Mouse (Mus musculus) midbrain, embryonic 14.5 days (tissue): ENCODE data around the gene Homer1. TPM values are rescaled to one million over a fixed set of nuclear protein-coding genes. Genes with fewer than 3 reads are reported as not detected.

Experiments
- ATAC-seq: fragments of 200-750 bp; cut with Nextera tagmentation; 2 replicates; pipeline ENCODE4 v1.8.0; 2017; ENCODE audit warnings: moderate number of reproducible peaks, moderate library complexity; ENCODE audit not compliant: low FRiP score, low TSS enrichment
- DNase-seq: peaks from one replicate; pipeline ENCODE4 v3.0.0-alpha.2; 2015
- H3K27ac ChIP-seq: fragments of 300-500 bp; sonication (generic); replicated peaks from 2 replicates; pipeline ENCODE4 v1.5.1; 2014; ENCODE audit warnings: mild to moderate bottlenecking, low read depth, low read length, moderate library complexity
- H3K27me3 ChIP-seq: fragments of 300-500 bp; sonication (generic); 2 replicates; pipeline ENCODE4 v1.6.1; 2014; ENCODE audit warnings: low read length, control low read depth, mixed read lengths; ENCODE audit not compliant: control insufficient read depth, insufficient read depth
- H3K36me3 ChIP-seq: fragments of 300-500 bp; sonication (generic); 2 replicates; pipeline ENCODE4 v1.6.1; 2014; ENCODE audit warnings: low read length, control low read depth; ENCODE audit not compliant: control insufficient read depth, insufficient read depth
- H3K4me1 ChIP-seq: fragments of 300-500 bp; sonication (generic); 2 replicates; pipeline ENCODE4 v1.6.1; 2014; ENCODE audit warnings: mild to moderate bottlenecking, antibody characterized with exemption, low read length, control low read depth; ENCODE audit not compliant: control insufficient read depth, insufficient read depth
- H3K4me2 ChIP-seq: fragments of 300-500 bp; sonication (generic); 2 replicates; pipeline ENCODE4 v1.6.1; 2014; ENCODE audit warnings: mild to moderate bottlenecking, low read length, moderate library complexity
- H3K4me3 ChIP-seq: fragments of 300-500 bp; sonication (generic); replicated peaks from 2 replicates; pipeline ENCODE4 v1.5.1; 2014; ENCODE audit warnings: low read depth, low read length
- H3K9ac ChIP-seq: fragments of 300-500 bp; sonication (generic); replicated peaks from 2 replicates; pipeline ENCODE4 v1.6.1; 2014; ENCODE audit warnings: mild to moderate bottlenecking, low read length, moderate library complexity
- H3K9me3 ChIP-seq: fragments of 300-500 bp; sonication (generic); 2 replicates; pipeline ENCODE4 v1.6.1; 2016; ENCODE audit warnings: low read length, control low read depth, mixed read lengths; ENCODE audit not compliant: control insufficient read depth
- WGBS: fragments of 180-500 bp; shearing (Covaris S2); extraction: QIAGEN DNeasy Blood & Tissue Kit; methylation state at CpG from one replicate; pipeline ENCODE4 v1.1.7; 2014; 5-methylcytosine and 5-hydroxymethylcytosine counted together
- polyA plus RNA-seq: library from polyadenylated mRNA; unstranded; fragments of >200 nt; fragmentation: Nextera tagmentation; extraction: Ambion mirVana; gene quantifications from 2 replicates; pipeline ENCODE4 v1.2.1, GENCODE M21; 2014

Gene Homer1
- polyA plus RNA-seq, 1 experiment from 2014 or later = 17.1 TPM

- no peak overlapping the region for H3K4me3 ChIP-seq
- H3K36me3 ChIP-seq = no peaks in the 10 kb centered on the region
- H3K4me2 ChIP-seq = no peak overlapping the region
- no peak for ATAC-seq
- H3K9me3 ChIP-seq = no peaks in the 10 kb centered on the region
- H3K9ac ChIP-seq = no peak overlapping the region
- 0 out of 2 replicates have a peak, but pooled peaks cover 3% of the 10 kb centered on the region for H3K4me1 ChIP-seq
- no peak overlapping the region for H3K27ac ChIP-seq
- DNase-seq = no peak
- H3K27me3 ChIP-seq = no peaks in the 10 kb centered on the region
- 87% methylated on average over 4 of the region's 4 CpGs for WGBS
Measured at GRCm38 (mm10) chr13:93314322-93314721, 14.9 kb downstream of the Homer1 start.

- no peaks in the 10 kb centered on the region for H3K9me3 ChIP-seq
- H3K4me3 ChIP-seq = no peak overlapping the region
- DNase-seq (no peak), ATAC-seq (no peak)
- no peak overlapping the region for H3K9ac ChIP-seq
- 86% methylated on average over 5 of the region's 5 CpGs for WGBS
- H3K27ac ChIP-seq = no peak overlapping the region
- H3K4me1 ChIP-seq = no peaks in the 10 kb centered on the region
- no peaks in the 10 kb centered on the region for H3K36me3 ChIP-seq
- H3K27me3 ChIP-seq = no peaks in the 10 kb centered on the region
- H3K4me2 ChIP-seq = no peak overlapping the region
Measured at GRCm38 (mm10) chr13:93320089-93320488, 20.7 kb downstream of the Homer1 start.

- H3K9ac ChIP-seq = no peak overlapping the region
- DNase-seq = no peak
- no peak overlapping the region for H3K27ac ChIP-seq
- ATAC-seq = no peak
- no peak overlapping the region for H3K4me3 ChIP-seq
- H3K9me3 ChIP-seq = no peaks in the 10 kb centered on the region
- no peaks in the 10 kb centered on the region for H3K36me3 ChIP-seq
- H3K27me3 ChIP-seq = no peaks in the 10 kb centered on the region
- H3K4me2 ChIP-seq = no peak overlapping the region
- WGBS = 82% methylated on average over 3 of the region's 3 CpGs
- H3K4me1 ChIP-seq = no peaks in the 10 kb centered on the region
Measured at GRCm38 (mm10) chr13:93326326-93326725, 26.9 kb downstream of the Homer1 start.

GRCm38 (mm10) chr13:93331721-93332120, 32.3 kb downstream of the Homer1 start:
- Histone ChIP-seq H3K9ac (no peak overlapping the region), H3K9me3 (no peaks in the 10 kb centered on the region), H3K4me3 (no peak overlapping the region), H3K27me3 (no peaks in the 10 kb centered on the region), H3K36me3 (no peaks in the 10 kb centered on the region), H3K27ac (no peak overlapping the region), H3K4me1 (no peaks in the 10 kb centered on the region), H3K4me2 (no peak overlapping the region)
- no peak for ATAC-seq
- no peak for DNase-seq
- WGBS = 86% methylated on average over 2 of the region's 2 CpGs

- Histone ChIP-seq H3K9me3 (no peaks in the 10 kb centered on the region), H3K27ac (no peak overlapping the region), H3K4me1 (no peaks in the 10 kb centered on the region), H3K4me2 (no peak overlapping the region), H3K4me3 (no peak overlapping the region), H3K36me3 (no peaks in the 10 kb centered on the region), H3K27me3 (no peaks in the 10 kb centered on the region), H3K9ac (no peak overlapping the region)
- 95% methylated on average over 13 of the region's 13 CpGs for WGBS
- DNase-seq = no peak
- ATAC-seq = no peak
Measured at GRCm38 (mm10) chr13:93332491-93332890, 33.1 kb downstream of the Homer1 start.

- ATAC-seq = no peak
Measured at GRCm38 (mm10) chr13:93335337-93335736, 35.9 kb downstream of the Homer1 start.

GRCm38 (mm10) chr13:93338394-93338793, 39.0 kb downstream of the Homer1 start:
- DNase-seq (no peak), ATAC-seq (no peak)
- H3K9ac ChIP-seq = no peak overlapping the region
- no peaks in the 10 kb centered on the region for H3K9me3 ChIP-seq
- H3K4me3 ChIP-seq = no peak overlapping the region
- H3K27ac ChIP-seq = no peak overlapping the region
- H3K4me2 ChIP-seq = no peak overlapping the region
- peaks cover 4% of the 10 kb centered on the region; the same call in 1 of the 2 replicates for H3K36me3 ChIP-seq
- 71% methylated on average over 5 of the region's 5 CpGs for WGBS
- no peaks in the 10 kb centered on the region for H3K4me1 ChIP-seq
- no peaks in the 10 kb centered on the region for H3K27me3 ChIP-seq

More at GRCm38 (mm10) chr13:93335337-93335736, 35.9 kb downstream of the Homer1 start:
- H3K4me3 ChIP-seq = no peak overlapping the region
- no peak overlapping the region for H3K9ac ChIP-seq
- 91% methylated on average over 3 of the region's 3 CpGs for WGBS
- DNase-seq = no peak
- H3K4me1 ChIP-seq = no peaks in the 10 kb centered on the region
- H3K27me3 ChIP-seq = no peaks in the 10 kb centered on the region
- H3K9me3 ChIP-seq = no peaks in the 10 kb centered on the region
- H3K4me2 ChIP-seq = no peak overlapping the region
- H3K36me3 ChIP-seq = no peaks in the 10 kb centered on the region
- H3K27ac ChIP-seq = no peak overlapping the region

- DNase-seq (no peak), ATAC-seq (no peak)
- H3K36me3 ChIP-seq = peaks cover 4% of the 10 kb centered on the region; the same call in 1 of the 2 replicates
- no peak overlapping the region for H3K4me3 ChIP-seq
- no peaks in the 10 kb centered on the region for H3K27me3 ChIP-seq
- no peaks in the 10 kb centered on the region for H3K4me1 ChIP-seq
- H3K9me3 ChIP-seq = no peaks in the 10 kb centered on the region
- H3K27ac ChIP-seq = no peak overlapping the region
- H3K9ac ChIP-seq = no peak overlapping the region
- 91% methylated on average over 3 of the region's 3 CpGs for WGBS
- H3K4me2 ChIP-seq = no peak overlapping the region
Measured at GRCm38 (mm10) chr13:93340555-93341278, 41.3 kb downstream of the Homer1 start.

- H3K27me3 ChIP-seq = no peaks in the 10 kb centered on the region
- H3K4me1 ChIP-seq = no peaks in the 10 kb centered on the region
- no peak for DNase-seq
- H3K9me3 ChIP-seq = no peaks in the 10 kb centered on the region
- WGBS = 87% methylated on average over 5 of the region's 5 CpGs
- ATAC-seq = no peak
- peaks cover 4% of the 10 kb centered on the region; the same call in 1 of the 2 replicates for H3K36me3 ChIP-seq
- no peak overlapping the region for H3K4me2 ChIP-seq
- no peak overlapping the region for H3K4me3 ChIP-seq
- H3K27ac ChIP-seq = no peak overlapping the region
- no peak overlapping the region for H3K9ac ChIP-seq
Measured at GRCm38 (mm10) chr13:93342641-93343040, 43.2 kb downstream of the Homer1 start.
